Mouse (Mus musculus): ENCODE data around the gene Klk13. TPM values are rescaled to one million over a fixed set of nuclear protein-coding genes. Genes with fewer than 3 reads are reported as not detected.
A peak's percentile ranks its signal among the peaks of the same experiment; 100 is the strongest.

Gene Klk13
- polyA plus RNA-seq, 1 experiment from 2014 or later, result 0.29 TPM

- Histone ChIP-seq H3K4me3 (no peak overlapping the region), H3K4me1 (peaks cover 16% of the 10 kb centered on the region), H3K9me3 (no peaks in the 10 kb centered on the region), H3K27ac (peak overlapping the region; percentile 80), H3K36me3 (replicated peaks) (no peaks in the 10 kb centered on the region), H3K27me3 (ENCODE audit: poor library complexity, severe bottlenecking) (no peaks in the 10 kb centered on the region)
- peak; percentile 13 for DNase-seq (ENCODE audit: extremely low spot score, low spot score)
- 51% methylated on average over 6 of the region's 6 CpGs for WGBS
Measured at GRCm38 (mm10) chr7:43774802-43775201, 62.4 kb downstream of the Klk13 start.

GRCm38 (mm10) chr7:43775311-43776057, 63.1 kb downstream of the Klk13 start:
- Histone ChIP-seq H3K36me3 (replicated peaks) (no peaks in the 10 kb centered on the region), H3K9me3 (no peaks in the 10 kb centered on the region), H3K27me3 (ENCODE audit: poor library complexity, severe bottlenecking) (no peaks in the 10 kb centered on the region), H3K4me3 (no peak overlapping the region), H3K27ac (peak overlapping the region; percentile 80), H3K4me1 (peaks cover 16% of the 10 kb centered on the region)
- WGBS, result 39% methylated on average over 7 of the region's 7 CpGs
- DNase-seq (ENCODE audit: extremely low spot score, low spot score), result peak; percentile 7

GRCm38 (mm10) chr7:43776506-43776905, 64.1 kb downstream of the Klk13 start:
- Histone ChIP-seq H3K27me3 (ENCODE audit: poor library complexity, severe bottlenecking) (no peaks in the 10 kb centered on the region), H3K9me3 (no peaks in the 10 kb centered on the region), H3K4me3 (no peak overlapping the region), H3K4me1 (peaks cover 16% of the 10 kb centered on the region), H3K27ac (no peak overlapping the region), H3K36me3 (replicated peaks) (no peaks in the 10 kb centered on the region)
- WGBS, result 79% methylated on average over 5 of the region's 5 CpGs
- no peak for DNase-seq (ENCODE audit: extremely low spot score, low spot score)

Other genes with a start within 250 kb of the Klk13 start
- gene Vsig10l, start 249.4 kb upstream of the Klk13 start, polyA plus RNA-seq (2016; fragmentation: Nextera tagmentation; extraction: Ambion mirVana), result 2.1 and 2.7 TPM in 2 replicates
- 0.80 and 1.1 TPM in 2 replicates for gene Iglon5, start 222.5 kb upstream of the Klk13 start, polyA plus RNA-seq (2016; fragmentation: Nextera tagmentation; extraction: Ambion mirVana)
- not detected in 2 replicates for gene 4931406B18Rik, start 206.6 kb upstream of the Klk13 start, polyA plus RNA-seq (2016; fragmentation: Nextera tagmentation; extraction: Ambion mirVana)
- gene Cd33, start 168.1 kb upstream of the Klk13 start, polyA plus RNA-seq (2016; fragmentation: Nextera tagmentation; extraction: Ambion mirVana), result 0.70 and 0.86 TPM in 2 replicates
- gene Zfp658, start 150.3 kb upstream of the Klk13 start, polyA plus RNA-seq (2016; fragmentation: Nextera tagmentation; extraction: Ambion mirVana), result 4.8 and 5.1 TPM in 2 replicates
- 14.6 and 15.3 TPM in 2 replicates for gene Zfp719, start 133.0 kb upstream of the Klk13 start, polyA plus RNA-seq (2016; fragmentation: Nextera tagmentation; extraction: Ambion mirVana)
- 1.5 and 2.3 TPM in 2 replicates for gene Zfp819, start 105.4 kb upstream of the Klk13 start, polyA plus RNA-seq (2016; fragmentation: Nextera tagmentation; extraction: Ambion mirVana)
- gene Ceacam18, start 77.9 kb upstream of the Klk13 start, polyA plus RNA-seq (2016; fragmentation: Nextera tagmentation; extraction: Ambion mirVana), result not detected in 2 replicates
- gene Siglece, start 52.4 kb upstream of the Klk13 start, polyA plus RNA-seq (2016; fragmentation: Nextera tagmentation; extraction: Ambion mirVana), result 0.21 and 0.22 TPM in 2 replicates
- gene Ctu1, start 40.6 kb upstream of the Klk13 start, polyA plus RNA-seq (2016; fragmentation: Nextera tagmentation; extraction: Ambion mirVana), result 15.7 and 18.4 TPM in 2 replicates
- gene Klk14, start 22.1 kb upstream of the Klk13 start, polyA plus RNA-seq (2016; fragmentation: Nextera tagmentation; extraction: Ambion mirVana), result not detected in 2 replicates
- not detected in 2 replicates for gene Klk12, start 56.3 kb downstream of the Klk13 start, polyA plus RNA-seq (2016; fragmentation: Nextera tagmentation; extraction: Ambion mirVana)
- gene Klk11, start 62.0 kb downstream of the Klk13 start, polyA plus RNA-seq (2016; fragmentation: Nextera tagmentation; extraction: Ambion mirVana), result 0.11 TPM in 1 of 2 replicates, not detected in the other
- 0.11 and 0.43 TPM in 2 replicates for gene Klk10, start 68.5 kb downstream of the Klk13 start, polyA plus RNA-seq (2016; fragmentation: Nextera tagmentation; extraction: Ambion mirVana)
- gene Klk9, start 79.3 kb downstream of the Klk13 start, polyA plus RNA-seq (2016; fragmentation: Nextera tagmentation; extraction: Ambion mirVana), result not detected in 2 replicates
- gene Klk8, start 85.0 kb downstream of the Klk13 start, polyA plus RNA-seq (2016; fragmentation: Nextera tagmentation; extraction: Ambion mirVana), result 12.6 and 12.8 TPM in 2 replicates
- gene Klk7, start 98.7 kb downstream of the Klk13 start, polyA plus RNA-seq (2016; fragmentation: Nextera tagmentation; extraction: Ambion mirVana), result not detected in 2 replicates
- gene Klk6, start 111.9 kb downstream of the Klk13 start, polyA plus RNA-seq (2016; fragmentation: Nextera tagmentation; extraction: Ambion mirVana), result not detected in 2 replicates
- 0.19 and 0.30 TPM in 2 replicates for gene Klk5, start 129.4 kb downstream of the Klk13 start, polyA plus RNA-seq (2016; fragmentation: Nextera tagmentation; extraction: Ambion mirVana)
- gene Klk4, start 168.6 kb downstream of the Klk13 start, polyA plus RNA-seq (2016; fragmentation: Nextera tagmentation; extraction: Ambion mirVana), result not detected in 2 replicates
- not detected in 2 replicates for gene Klk15, start 221.2 kb downstream of the Klk13 start, polyA plus RNA-seq (2016; fragmentation: Nextera tagmentation; extraction: Ambion mirVana)
- not detected in 2 replicates for gene Klk1b8, start 238.1 kb downstream of the Klk13 start, polyA plus RNA-seq (2016; fragmentation: Nextera tagmentation; extraction: Ambion mirVana)

Data from forebrain, embryonic 10.5 days (tissue).